Mouse (Mus musculus) bone marrow, adult 2 months (tissue): Measurements from ENCODE around the gene Fam168a.

ENCODE experiments used
- CTCF ChIP-seq: fragments of 200-500 bp; IDR thresholded peaks from 2 replicates; pipeline ENCODE4 v1.5.1; 2011; ENCODE audit warnings: low read length, control low read depth; ENCODE audit not compliant: control insufficient read depth, insufficient read depth
- POLR2A ChIP-seq: fragments of 200-500 bp; IDR thresholded peaks from 2 replicates; pipeline ENCODE4 v1.6.1; 2011; ENCODE audit warnings: low read depth, mild to moderate bottlenecking, control low read depth, low read length, borderline replicate concordance; ENCODE audit not compliant: control insufficient read depth

DNA sequence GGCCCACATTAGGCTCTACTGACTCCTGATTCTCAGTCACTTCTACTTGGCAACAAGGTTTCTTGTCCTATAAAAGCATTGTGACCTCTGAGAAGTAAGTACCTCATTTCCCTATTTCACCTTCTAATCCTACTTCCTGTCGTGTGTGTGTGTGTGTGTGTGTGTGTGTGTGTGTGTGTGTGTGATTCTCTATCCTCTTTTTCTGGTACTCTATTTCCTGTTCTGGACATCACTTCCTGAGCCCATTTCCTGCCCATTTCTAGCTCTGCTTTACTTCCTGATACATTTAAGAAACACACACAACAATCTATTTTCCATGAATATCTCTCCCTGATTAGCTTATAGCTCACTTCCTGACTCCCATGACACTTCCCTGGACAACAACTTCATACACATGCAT is 169.4 kb downstream of the Fam168a start:
- TF ChIP-seq POLR2A = no peak
- TF ChIP-seq CTCF = no peak
